Mouse (Mus musculus) cerebellum, adult 11-12 months (tissue): ENCODE data around the gene Brk1.

Source experiments
- DNase-seq: peaks from one replicate; pipeline ENCODE4 v3.0.0; 2022

Brk1 gene

DNA sequence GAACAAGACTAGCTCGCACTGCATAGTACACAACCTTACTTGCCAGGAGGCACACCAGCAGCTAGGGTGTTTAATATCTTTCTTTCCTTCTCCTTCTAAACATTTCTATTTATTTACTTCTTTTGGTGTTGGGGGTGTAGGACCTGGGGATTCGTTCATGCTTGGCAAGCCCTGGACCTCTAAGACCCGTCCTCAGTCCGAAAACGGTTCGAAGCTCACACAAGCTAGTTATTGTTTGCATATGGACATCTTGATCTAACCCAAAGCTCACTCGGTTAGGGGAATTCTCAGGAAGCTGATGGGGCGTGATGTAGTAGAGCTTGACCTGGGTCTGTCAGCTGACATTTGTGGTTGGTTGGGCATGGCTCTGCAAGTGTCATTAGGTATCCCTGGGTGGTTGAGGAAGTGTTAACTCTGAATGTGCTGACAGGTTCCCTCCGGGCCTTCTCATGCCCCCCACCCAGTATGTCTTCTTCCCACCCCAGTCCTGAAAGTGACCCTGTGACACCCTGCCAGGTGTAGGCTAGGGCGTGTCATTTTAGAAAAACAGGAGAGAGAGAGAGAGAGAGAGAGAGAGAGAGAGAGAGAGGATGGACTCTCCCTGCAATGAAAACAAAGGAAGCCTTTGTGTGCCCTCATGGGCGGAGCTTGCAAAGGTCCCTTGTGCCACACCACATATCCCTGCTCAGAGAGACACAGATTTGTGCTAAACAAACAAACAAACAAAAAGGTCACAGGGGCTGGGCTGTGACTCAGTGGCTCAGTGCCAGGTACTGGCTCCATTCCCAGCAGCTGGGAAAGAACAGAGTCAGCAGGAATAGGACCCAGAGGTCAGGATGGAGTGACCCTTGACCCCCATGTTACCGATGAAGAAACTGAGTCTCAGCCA lies 57.0 kb downstream of the Brk1 start:
- DNase-seq, result no peak

DNA sequence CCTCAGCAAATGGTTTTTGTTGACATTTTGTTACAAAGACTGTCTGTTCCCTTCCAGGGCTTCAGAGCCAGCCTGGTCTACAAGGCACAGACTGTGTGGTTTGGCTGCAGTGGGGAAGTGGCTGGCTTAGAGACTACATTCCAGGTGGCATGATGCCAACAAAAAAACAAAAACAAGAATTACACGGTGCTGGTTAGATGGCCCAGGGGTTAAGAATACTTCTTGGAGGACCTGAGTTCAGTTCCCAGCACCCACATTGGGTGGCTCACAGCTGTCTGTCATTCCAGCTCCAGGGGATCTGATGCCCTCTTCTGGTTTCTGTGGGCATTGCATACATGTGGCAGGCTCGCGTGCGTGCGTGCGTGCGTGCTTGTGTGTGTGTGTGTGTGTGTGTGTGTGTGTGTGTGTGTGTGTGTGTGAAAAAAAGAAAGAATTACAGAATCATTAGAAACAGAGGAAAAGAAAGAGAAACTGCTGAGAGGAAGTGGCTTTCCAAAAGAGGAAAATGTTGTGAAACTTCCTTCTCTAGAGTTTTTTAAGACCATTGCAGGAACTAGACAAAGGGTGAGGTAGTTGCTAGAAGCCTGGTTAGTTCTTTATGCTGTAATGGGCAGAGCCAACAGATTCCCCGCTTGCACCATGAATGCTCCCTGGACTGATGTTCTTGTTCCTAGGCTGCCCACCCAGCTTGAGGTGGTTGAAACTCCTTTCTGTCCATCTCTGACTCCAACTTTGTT lies 58.6 kb downstream of the Brk1 start:
- DNase-seq, result no peak

DNA sequence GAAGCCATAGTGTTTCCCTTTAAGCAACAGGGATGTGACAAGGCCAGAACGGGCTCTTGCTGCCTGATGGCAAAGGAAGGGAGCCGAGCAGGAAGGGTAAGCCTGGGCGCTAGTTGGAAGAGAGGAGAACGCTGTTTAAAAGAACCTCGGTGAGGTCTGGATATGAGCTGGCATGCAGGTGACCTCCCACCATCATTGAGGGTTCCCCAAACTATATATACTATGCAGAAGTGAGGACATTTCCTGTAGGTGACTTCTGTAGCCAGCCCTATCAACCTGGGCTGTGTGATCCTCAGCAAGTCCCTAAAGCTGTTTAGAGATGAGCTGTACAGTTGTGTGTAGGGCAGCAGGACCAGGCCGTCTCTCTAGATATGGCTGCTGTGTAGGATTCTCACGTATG lies 59.7 kb downstream of the Brk1 start:
- no peak for DNase-seq
